In the genomic region with DNA sequence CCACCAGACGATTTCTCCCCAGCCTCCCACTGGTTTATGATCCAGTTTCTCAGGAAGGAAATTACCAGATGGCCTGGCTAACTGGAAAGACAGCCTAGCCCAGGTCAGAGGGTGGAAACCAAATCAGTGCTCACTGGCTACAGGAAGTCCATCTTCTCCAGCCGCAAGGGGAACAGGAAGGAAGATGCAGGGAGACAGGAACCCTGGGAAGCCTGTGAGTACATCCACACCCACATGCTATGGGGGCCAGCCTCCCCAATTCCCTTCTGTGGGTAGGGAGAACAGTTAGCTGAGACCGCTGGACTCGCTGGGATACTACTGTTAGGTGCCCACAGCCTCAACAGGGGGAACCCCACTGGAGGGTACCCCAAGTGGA, we compare ENCODE assay signal across 8 mouse cellular contexts. TPM values are rescaled to one million over a fixed set of nuclear protein-coding genes. Genes with fewer than 3 reads are reported as not detected.
DNase-seq lines count a peak whose midpoint lies in the region; ATAC-seq and TF ChIP-seq lines count a peak whose summit lies in the region.

No protein-coding gene starts in this region.

- H3K4me3 ChIP-seq in G1E (ENCODE audit: low read depth, low read length), result peak overlapping the region; percentile 61; the same call in 1 of the 2 replicates
- H3K4me3 ChIP-seq in embryonic facial prominence, embryonic 10.5 days, result no peak overlapping the region
- no peak overlapping the region for H3K4me3 ChIP-seq in hindbrain, embryonic 14.5 days (replicated peaks; ENCODE audit: low read length)
- H3K4me3 ChIP-seq in liver, embryonic 16.5 days (ENCODE audit: low read depth, low read length), result peak overlapping the region; percentile 78

- H3K9ac ChIP-seq in hindbrain, embryonic 14.5 days, result no peak overlapping the region
- H3K9ac ChIP-seq in liver, embryonic 16.5 days (ENCODE audit: low read depth, low read length), result peak overlapping the region; percentile 96

- DNase-seq in G1E (ENCODE audit: low spot score), result no peak
- DNase-seq in embryonic facial prominence, embryonic 10.5 days (ENCODE audit: low spot score), result no peak
- no peak for DNase-seq in hindbrain, embryonic 14.5 days (ENCODE audit: low spot score)
- DNase-seq in B cell, adult 2 months, result no peak
- no peak for DNase-seq in ovary, adult 18-20 months (ENCODE audit: low spot score)
- DNase-seq in adrenal gland, postnatal 36 days, result no peak

- H3K27me3 ChIP-seq in G1E (ENCODE audit: insufficient read depth, low read length), result no peaks in the 10 kb centered on the region
- no peaks in the 10 kb centered on the region for H3K27me3 ChIP-seq in embryonic facial prominence, embryonic 10.5 days (replicated peaks; ENCODE audit: low read depth, poor library complexity, severe bottlenecking)
- no peaks in the 10 kb centered on the region for H3K27me3 ChIP-seq in hindbrain, embryonic 14.5 days (ENCODE audit: control insufficient read depth, insufficient read depth, low read length)
- no peaks in the 10 kb centered on the region for H3K27me3 ChIP-seq in liver, embryonic 16.5 days (ENCODE audit: control insufficient read depth, insufficient read depth, low read depth, low read length)

- no peak for TF ChIP-seq CTCF in G1E (IDR thresholded peaks at IDR 0.05; ENCODE audit: low read depth, low read length)

- H3K9me3 ChIP-seq in G1E (replicated peaks), result no peaks in the 10 kb centered on the region
- no peaks in the 10 kb centered on the region for H3K9me3 ChIP-seq in embryonic facial prominence, embryonic 10.5 days
- no peaks in the 10 kb centered on the region for H3K9me3 ChIP-seq in hindbrain, embryonic 14.5 days (ENCODE audit: control insufficient read depth, low read length)
- H3K9me3 ChIP-seq in liver, embryonic 16.5 days (replicated peaks; ENCODE audit: control insufficient read depth, low read length), result no peaks in the 10 kb centered on the region

- ATAC-seq in G1E (ENCODE audit: extremely low read depth, insufficient number of reproducible peaks, low FRiP score, poor library complexity, severe bottlenecking), result no peak
- no peak for ATAC-seq in hindbrain, embryonic 14.5 days (ENCODE audit: low FRiP score)
- ATAC-seq in liver, embryonic 16.5 days (ENCODE audit: low read depth), result no peak
- ATAC-seq in inflammation-experienced regulatory T-cells, adult 6 months, result no peak

- peaks cover 98% of the 10 kb centered on the region for H3K4me1 ChIP-seq in G1E (ENCODE audit: insufficient read depth, low read depth, low read length)
- peaks cover 51% of the 10 kb centered on the region for H3K4me1 ChIP-seq in embryonic facial prominence, embryonic 10.5 days
- peaks cover 22% of the 10 kb centered on the region for H3K4me1 ChIP-seq in hindbrain, embryonic 14.5 days (replicated peaks; ENCODE audit: control insufficient read depth, insufficient read depth, low read length)
- H3K4me1 ChIP-seq in liver, embryonic 16.5 days (ENCODE audit: control insufficient read depth, low read depth, low read length), result peaks cover 87% of the 10 kb centered on the region

- peaks cover 96% of the 10 kb centered on the region for H3K36me3 ChIP-seq in G1E (replicated peaks)
- 0 out of 2 replicates have a peak, but pooled peaks cover 4% of the 10 kb centered on the region for H3K36me3 ChIP-seq in embryonic facial prominence, embryonic 10.5 days (replicated peaks)
- H3K36me3 ChIP-seq in hindbrain, embryonic 14.5 days (replicated peaks; ENCODE audit: control insufficient read depth, insufficient read depth), result no peaks in the 10 kb centered on the region
- peaks cover 27% of the 10 kb centered on the region for H3K36me3 ChIP-seq in liver, embryonic 16.5 days (ENCODE audit: control insufficient read depth, insufficient read depth)

- H3K4me2 ChIP-seq in hindbrain, embryonic 14.5 days (replicated peaks), result no peak overlapping the region
- H3K4me2 ChIP-seq in liver, embryonic 16.5 days (ENCODE audit: low read depth, low read length), result peak overlapping the region; percentile 80

- H3K27ac ChIP-seq in embryonic facial prominence, embryonic 10.5 days (replicated peaks), result peak overlapping the region; percentile 63
- H3K27ac ChIP-seq in hindbrain, embryonic 14.5 days, result 0 out of 2 replicates have a peak overlapping the region, but pooled peaks have one; percentile 62
- peak overlapping the region; percentile 100 for H3K27ac ChIP-seq in liver, embryonic 16.5 days (ENCODE audit: low read length)

- 72% methylated on average over 4 of the region's 4 CpGs for WGBS in embryonic facial prominence, embryonic 10.5 days
- 85% methylated on average over 4 of the region's 4 CpGs for WGBS in hindbrain, embryonic 14.5 days
- WGBS in liver, embryonic 16.5 days (ENCODE audit: insufficient replicate concordance), result 48% methylated on average over 4 of the region's 4 CpGs

RNA-seq across cellular contexts. Expression of gene Gpr146, which starts 10.7 kb away (rescaled TPM):
- total RNA-seq in G1E (2014; fragmentation: Nextera tagmentation) (34.2 and 36.5 TPM in 2 replicates), G1E (2017) (26.8 and 27.4 TPM in 2 replicates)
- 18.1 and 21.3 TPM in 2 replicates for polyA plus RNA-seq in G1E (2012)
- polyA plus RNA-seq in embryonic facial prominence, embryonic 10.5 days (2016; fragmentation: Nextera tagmentation; extraction: Ambion mirVana), result 1.7 and 2.5 TPM in 2 replicates
- 1.4 and 2.7 TPM in 2 replicates for polyA plus RNA-seq in hindbrain, embryonic 14.5 days (2014; fragmentation: Nextera tagmentation; extraction: Ambion mirVana)
- 20.6 and 24.1 TPM in 2 replicates for polyA plus RNA-seq in liver, embryonic 16.5 days (2015; fragmentation: Nextera tagmentation; extraction: Ambion mirVana)
- polyA plus RNA-seq in inflammation-experienced regulatory T-cells, adult 6 months (2017; shearing (Covaris generic)), result 1 to 10 TPM; 3.9 to 5.8 (median 5.2) TPM
- total RNA-seq in adrenal gland, postnatal 36 days (2021), result 10 to 100 TPM; 15.2 to 17.9 TPM

RNA-seq across cellular contexts. Expression of gene C130050O18Rik, which starts 16.9 kb away (rescaled TPM):
- 0.83 TPM in 1 of 2 replicates, not detected in the other for total RNA-seq in G1E (2014; fragmentation: Nextera tagmentation)
- 0.06 and 0.33 TPM in 2 replicates for total RNA-seq in G1E (2017)
- 0.03 and 0.07 TPM in 2 replicates for polyA plus RNA-seq in G1E (2012)
- 0.16 and 0.26 TPM in 2 replicates for polyA plus RNA-seq in embryonic facial prominence, embryonic 10.5 days (2016; fragmentation: Nextera tagmentation; extraction: Ambion mirVana)
- 0.26 and 0.32 TPM in 2 replicates for polyA plus RNA-seq in hindbrain, embryonic 14.5 days (2014; fragmentation: Nextera tagmentation; extraction: Ambion mirVana)
- 1.2 and 1.6 TPM in 2 replicates for polyA plus RNA-seq in liver, embryonic 16.5 days (2015; fragmentation: Nextera tagmentation; extraction: Ambion mirVana)
- not detected for polyA plus RNA-seq in inflammation-experienced regulatory T-cells, adult 6 months (2017; shearing (Covaris generic))
- under 1 TPM; 0.49 to 0.79 TPM for total RNA-seq in adrenal gland, postnatal 36 days (2021)

RNA-seq across cellular contexts. Expression of gene Gper1, which starts 34.8 kb away (rescaled TPM):
- not detected in 2 replicates for total RNA-seq in G1E (2014; fragmentation: Nextera tagmentation)
- not detected in 2 replicates for total RNA-seq in G1E (2017)
- not detected in 2 replicates for polyA plus RNA-seq in G1E (2012)
- polyA plus RNA-seq in embryonic facial prominence, embryonic 10.5 days (2016; fragmentation: Nextera tagmentation; extraction: Ambion mirVana), result 0.33 and 0.46 TPM in 2 replicates
- 7.5 TPM in 2 replicates for polyA plus RNA-seq in hindbrain, embryonic 14.5 days (2014; fragmentation: Nextera tagmentation; extraction: Ambion mirVana)
- 0.07 and 0.15 TPM in 2 replicates for polyA plus RNA-seq in liver, embryonic 16.5 days (2015; fragmentation: Nextera tagmentation; extraction: Ambion mirVana)
- polyA plus RNA-seq in inflammation-experienced regulatory T-cells, adult 6 months (2017; shearing (Covaris generic)), result not detected
- total RNA-seq in adrenal gland, postnatal 36 days (2021), result 1 to 10 TPM; 2.8 to 4.7 TPM

RNA-seq across cellular contexts. Expression of gene Cyp2w1, which starts 35.8 kb away (rescaled TPM):
- total RNA-seq in G1E (2014; fragmentation: Nextera tagmentation) (not detected in 2 replicates), G1E (2017) (not detected in 2 replicates)
- not detected in 2 replicates for polyA plus RNA-seq in G1E (2012)
- polyA plus RNA-seq in embryonic facial prominence, embryonic 10.5 days (2016; fragmentation: Nextera tagmentation; extraction: Ambion mirVana), result not detected in 2 replicates
- polyA plus RNA-seq in hindbrain, embryonic 14.5 days (2014; fragmentation: Nextera tagmentation; extraction: Ambion mirVana), result not detected in 2 replicates
- 0.42 TPM in 1 of 2 replicates, not detected in the other for polyA plus RNA-seq in liver, embryonic 16.5 days (2015; fragmentation: Nextera tagmentation; extraction: Ambion mirVana)
- polyA plus RNA-seq in inflammation-experienced regulatory T-cells, adult 6 months (2017; shearing (Covaris generic)), result not detected
- total RNA-seq in adrenal gland, postnatal 36 days (2021), result not detected

RNA-seq across cellular contexts. Expression of gene Cox19, which starts 37.0 kb away (rescaled TPM):
- 4.8 and 10.0 TPM in 2 replicates for total RNA-seq in G1E (2014; fragmentation: Nextera tagmentation)
- total RNA-seq in G1E (2017), result 40.8 and 41.0 TPM in 2 replicates
- polyA plus RNA-seq in G1E (2012), result 35.7 and 37.7 TPM in 2 replicates
- polyA plus RNA-seq in embryonic facial prominence, embryonic 10.5 days (2016; fragmentation: Nextera tagmentation; extraction: Ambion mirVana), result 116 and 122 TPM in 2 replicates
- 110 and 113 TPM in 2 replicates for polyA plus RNA-seq in hindbrain, embryonic 14.5 days (2014; fragmentation: Nextera tagmentation; extraction: Ambion mirVana)
- 42.2 and 48.1 TPM in 2 replicates for polyA plus RNA-seq in liver, embryonic 16.5 days (2015; fragmentation: Nextera tagmentation; extraction: Ambion mirVana)
- 10 to 100 TPM; 52.5 to 66.7 (median 65.2) TPM for polyA plus RNA-seq in inflammation-experienced regulatory T-cells, adult 6 months (2017; shearing (Covaris generic))
- 10 to 100 TPM; 71.0 to 87.5 TPM for total RNA-seq in adrenal gland, postnatal 36 days (2021)

Comparison
In these comparisons a context has a peak if more than half of its experiments do, and no peak if none do; other contexts are left out.
1. H3K4me3 ChIP-seq: peak in G1E (single experiment) and liver, embryonic 16.5 days (single experiment); none in embryonic facial prominence, embryonic 10.5 days (single experiment) and hindbrain, embryonic 14.5 days (single experiment).
2. Peak in every context shown above with its lines, with median percentiles within 50 percentile points of each other: H3K27ac ChIP-seq.